Mouse (Mus musculus) lung, adult 18-20 months (tissue): ENCODE measurements around the gene Atp8a2.
"Not testable (repeated sequence)": the region's sequence is repeated elsewhere in the genome, so short reads cannot be mapped to it uniquely, and the experiment has no call there.

ENCODE experiments used
- DNase-seq, 2 experiments: peaks; one replicate each; pipeline ENCODE4 v3.0.0; 2022; ENCODE audit warnings: mixed read lengths in 2 of 2

Gene Atp8a2

DNA sequence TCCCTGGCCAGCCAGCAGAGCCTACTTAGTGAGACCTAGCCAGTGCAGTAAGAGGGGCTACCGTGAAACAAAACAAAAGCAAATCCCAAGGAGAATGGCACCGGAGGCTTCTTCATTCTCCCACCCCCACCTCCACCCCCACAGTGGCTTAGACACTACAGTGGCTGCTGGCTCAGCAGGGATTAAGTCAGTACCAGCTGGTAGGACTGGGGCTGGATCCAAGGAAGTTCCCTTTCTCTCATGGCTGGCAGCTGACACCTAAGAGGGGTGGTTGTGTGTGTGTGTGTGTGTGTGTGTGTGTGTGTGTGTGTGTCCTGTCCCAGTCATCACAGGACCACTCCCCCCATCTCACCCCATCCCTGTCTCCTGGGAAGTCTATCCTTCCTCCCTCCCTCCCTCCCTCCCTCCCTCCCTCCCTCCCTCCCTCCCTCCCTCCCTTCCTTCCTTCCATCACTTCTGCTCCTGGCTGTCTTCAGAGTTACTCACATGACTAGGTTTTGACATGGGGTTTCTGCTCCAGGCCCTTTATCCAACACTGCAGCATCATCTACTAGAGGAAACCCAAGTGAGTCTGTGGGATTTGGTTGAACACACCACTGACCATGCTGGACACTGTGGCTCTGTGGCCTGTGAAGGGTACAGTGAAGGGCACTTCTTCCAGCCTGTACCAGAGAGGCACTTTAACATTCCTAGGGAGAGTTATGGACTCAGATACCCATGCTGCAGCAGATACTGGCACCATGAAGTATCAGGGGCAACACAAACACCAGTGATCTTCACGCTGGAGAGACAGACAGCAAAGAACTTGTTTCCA lies 358.3 kb downstream of the Atp8a2 start:
- not testable (repeated sequence) for DNase-seq

DNA sequence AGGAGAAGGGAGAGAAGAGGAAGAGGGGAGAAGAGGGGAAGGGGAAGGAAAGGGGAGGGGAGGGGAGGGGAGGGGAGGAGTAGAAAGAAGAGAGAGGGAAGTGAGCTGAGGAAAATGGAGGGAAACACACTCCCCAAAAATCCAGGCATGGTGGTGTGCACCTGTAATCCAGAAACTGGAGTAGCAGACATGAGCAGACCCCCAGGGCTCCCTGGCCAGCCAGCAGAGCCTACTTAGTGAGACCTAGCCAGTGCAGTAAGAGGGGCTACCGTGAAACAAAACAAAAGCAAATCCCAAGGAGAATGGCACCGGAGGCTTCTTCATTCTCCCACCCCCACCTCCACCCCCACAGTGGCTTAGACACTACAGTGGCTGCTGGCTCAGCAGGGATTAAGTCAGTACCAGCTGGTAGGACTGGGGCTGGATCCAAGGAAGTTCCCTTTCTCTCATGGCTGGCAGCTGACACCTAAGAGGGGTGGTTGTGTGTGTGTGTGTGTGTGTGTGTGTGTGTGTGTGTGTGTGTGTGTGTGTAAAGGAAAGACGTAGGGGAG lies 359.2 kb downstream of the Atp8a2 start:
- DNase-seq, result not testable (repeated sequence)

DNA sequence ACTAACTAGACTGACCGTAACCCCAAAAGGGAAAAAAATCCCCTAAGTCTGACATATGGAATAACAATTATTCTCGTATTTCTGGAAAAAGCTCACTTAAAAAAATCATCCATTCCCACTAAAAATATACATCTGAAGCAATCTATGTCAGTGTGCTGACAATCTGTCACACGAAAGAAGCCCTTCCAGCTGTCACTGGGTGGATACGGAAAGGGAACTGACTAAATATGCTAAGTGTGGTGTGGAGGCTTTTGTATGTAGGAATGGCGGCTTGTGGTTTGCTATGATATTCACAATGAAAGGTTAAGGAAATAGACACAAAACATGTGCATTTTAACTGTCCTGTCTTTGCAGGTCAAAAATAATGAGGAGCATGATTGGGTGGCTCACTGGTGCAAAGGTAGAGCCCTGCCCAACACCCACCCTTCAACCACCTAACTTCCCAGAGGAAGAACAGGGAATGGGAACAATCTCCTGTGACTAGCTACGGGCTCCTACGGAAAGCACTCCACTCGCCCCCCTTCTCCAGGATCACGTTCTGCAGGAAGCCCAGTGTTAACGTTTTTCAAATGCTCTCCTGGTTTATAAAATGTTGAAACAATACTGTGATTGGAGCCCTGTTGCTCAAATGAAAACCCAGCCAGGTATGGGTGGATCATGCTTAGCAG lies 360.0 kb downstream of the Atp8a2 start:
- no peak for DNase-seq

DNA sequence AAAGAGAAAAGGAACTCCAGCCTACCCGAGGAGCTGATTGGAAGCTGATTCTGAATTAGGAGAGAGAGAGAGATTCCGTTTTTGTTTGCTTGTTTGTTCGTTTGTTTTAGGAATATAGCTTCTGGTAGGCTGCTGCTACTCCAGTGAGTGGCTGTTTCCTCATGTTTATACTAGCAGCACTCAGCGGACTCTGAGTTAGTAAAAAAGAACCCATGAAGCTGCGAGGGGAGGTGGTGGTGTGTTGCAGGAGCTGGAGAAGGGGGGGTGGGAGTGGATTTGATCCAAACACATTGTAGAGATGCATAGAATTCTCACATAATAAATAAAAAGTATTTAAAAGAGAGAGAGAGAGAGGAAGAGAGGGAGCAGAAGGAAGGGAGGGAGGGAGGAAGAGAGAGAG lies 367.4 kb downstream of the Atp8a2 start:
- DNase-seq, result no peak

DNA sequence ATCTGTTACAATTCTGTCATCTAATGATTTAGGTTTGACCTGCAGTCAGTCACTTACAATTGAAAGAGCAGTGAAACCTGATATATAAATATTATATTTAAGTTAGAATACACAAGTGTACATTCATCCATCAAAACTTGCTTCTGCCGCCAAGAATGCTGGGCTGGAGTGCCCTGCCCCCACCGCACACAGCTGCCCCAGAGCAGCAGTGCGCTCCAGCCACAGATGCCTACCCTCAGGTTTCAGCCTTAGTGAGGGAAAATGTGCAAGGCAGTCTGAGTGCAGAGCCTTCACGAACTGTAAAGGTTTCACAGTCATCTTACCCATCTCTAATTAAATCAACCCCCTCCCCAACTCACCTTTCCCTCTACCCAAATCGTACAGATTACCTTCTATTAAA lies 369.6 kb downstream of the Atp8a2 start:
- DNase-seq, result no peak

DNA sequence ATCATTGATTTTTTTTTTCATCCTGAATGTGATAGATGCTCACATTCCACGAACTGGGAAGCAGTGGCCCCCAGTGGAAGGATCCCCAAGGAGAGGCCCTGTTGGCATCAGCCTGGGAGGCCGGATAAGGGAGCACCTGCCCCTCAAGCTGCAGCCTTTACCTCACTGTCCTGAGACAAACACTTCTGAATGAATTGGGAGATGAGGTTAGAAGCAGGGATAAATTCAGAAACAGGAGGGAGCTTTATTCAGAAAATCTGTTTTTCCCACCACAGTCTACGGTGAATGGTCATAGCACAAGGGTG lies 376.9 kb downstream of the Atp8a2 start:
- no peak for DNase-seq

DNA sequence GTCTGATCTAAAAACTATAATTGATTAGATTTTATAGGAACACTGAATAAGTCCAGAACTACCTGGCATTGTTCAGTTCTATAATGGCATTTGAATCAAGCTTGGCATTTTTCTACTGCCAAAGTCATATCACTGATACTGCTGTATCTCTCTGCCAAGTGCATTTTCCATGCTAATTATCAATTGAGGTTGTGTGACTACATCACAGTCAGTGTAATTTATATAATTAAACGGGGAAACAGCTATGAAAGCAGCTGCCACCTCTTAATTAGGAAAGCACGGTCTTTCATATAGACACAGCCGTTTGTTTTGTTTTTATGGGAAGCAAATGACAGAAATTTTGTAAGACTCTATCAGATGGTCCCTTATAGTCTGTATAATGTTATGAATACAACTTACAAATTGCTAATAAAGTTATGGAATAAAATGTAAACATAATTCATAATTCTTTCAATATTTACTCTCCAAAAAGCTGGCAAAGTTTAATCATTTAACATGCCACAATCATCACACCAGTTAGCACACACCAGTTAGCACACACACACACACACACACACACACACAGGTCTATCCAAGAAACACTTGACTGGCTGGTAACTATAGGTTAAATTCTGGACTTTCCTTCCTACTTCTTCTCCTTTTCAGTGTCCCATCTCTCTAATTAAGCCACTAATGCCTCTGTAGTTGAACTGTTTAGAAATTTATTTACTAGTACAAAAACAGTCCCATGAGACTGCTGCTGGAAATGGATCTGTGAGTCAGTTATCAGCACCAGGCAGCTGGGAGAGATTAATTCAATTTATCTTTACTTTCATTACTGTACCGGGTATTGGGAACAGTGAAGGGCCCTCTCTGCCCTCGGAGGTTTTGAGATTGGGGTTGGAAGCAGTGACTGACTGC lies 377.5 kb downstream of the Atp8a2 start:
- no peak for DNase-seq

DNA sequence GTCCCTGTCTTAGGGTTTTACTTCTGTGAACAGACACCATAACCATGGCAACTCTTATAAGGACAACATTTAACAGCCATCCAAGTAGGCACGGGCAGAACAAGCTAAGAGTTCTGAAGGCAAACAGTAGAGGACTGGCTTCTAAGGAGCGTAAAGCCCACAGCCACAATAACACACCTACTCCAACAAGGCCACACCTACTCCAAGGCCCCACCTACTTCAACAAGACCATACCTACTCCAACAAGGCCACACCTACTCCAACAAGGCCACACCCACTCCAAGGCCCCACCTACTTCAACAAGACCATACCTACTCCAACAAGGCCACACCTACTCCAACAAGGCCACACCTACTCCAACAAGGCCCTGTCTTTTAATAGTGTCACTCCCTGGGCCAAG lies 386.7 kb downstream of the Atp8a2 start:
- not testable (repeated sequence) for DNase-seq

DNA sequence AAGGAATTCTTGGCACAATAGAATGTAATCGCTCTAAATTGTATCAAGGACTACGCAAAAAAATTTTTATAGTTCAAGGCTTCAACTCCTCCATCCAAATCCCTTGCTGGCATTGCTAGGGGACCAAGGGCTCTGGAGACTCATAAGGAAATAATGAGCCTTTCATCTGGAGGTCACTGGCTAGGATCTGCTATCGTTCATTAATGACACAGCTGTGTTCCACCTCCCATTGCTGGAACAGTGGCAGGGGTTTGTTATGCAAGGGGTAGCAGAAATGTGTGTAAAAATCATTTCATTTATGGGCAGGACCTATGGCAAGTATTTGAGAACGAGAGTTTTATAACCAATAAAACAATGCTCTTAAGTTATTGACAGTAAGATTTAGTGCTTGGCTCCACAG lies 387.2 kb downstream of the Atp8a2 start:
- DNase-seq, result no peak

DNA sequence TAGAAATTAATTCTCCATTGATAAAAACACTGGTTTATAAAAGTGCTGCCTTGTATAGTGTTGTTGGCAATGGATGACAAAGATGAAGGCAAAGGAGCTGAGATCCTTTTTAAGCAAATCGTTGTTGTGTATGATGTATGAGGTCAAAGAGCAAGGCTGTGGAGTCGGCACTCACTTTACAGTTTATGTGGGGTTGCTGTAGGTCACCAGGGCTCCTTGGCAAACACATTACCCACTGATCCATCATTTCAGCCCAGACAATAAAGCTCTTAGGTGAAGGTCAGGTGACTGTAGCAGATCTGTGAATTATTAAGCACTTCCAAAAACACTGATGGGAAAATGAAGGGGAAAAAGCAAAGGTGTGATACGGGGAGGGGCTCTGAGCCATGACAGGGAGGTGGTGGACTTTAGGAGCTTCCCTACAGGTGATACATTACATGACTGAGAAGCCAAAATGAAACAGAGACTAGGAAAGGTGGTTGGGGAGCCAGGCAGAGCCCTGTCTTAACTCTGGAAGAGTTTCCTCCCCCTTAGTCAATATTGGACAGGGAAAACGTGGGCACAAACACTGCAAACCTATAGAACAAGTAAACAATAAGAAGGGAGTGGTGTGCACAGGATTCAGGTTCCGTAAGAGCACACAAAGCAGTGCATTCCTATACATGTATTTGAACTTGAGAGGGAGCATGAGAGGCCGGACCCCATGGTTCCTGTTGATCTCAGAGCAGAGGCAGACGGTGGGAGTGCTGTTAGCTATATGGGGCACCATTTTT lies 389.3 kb downstream of the Atp8a2 start:
- no peak for DNase-seq

DNA sequence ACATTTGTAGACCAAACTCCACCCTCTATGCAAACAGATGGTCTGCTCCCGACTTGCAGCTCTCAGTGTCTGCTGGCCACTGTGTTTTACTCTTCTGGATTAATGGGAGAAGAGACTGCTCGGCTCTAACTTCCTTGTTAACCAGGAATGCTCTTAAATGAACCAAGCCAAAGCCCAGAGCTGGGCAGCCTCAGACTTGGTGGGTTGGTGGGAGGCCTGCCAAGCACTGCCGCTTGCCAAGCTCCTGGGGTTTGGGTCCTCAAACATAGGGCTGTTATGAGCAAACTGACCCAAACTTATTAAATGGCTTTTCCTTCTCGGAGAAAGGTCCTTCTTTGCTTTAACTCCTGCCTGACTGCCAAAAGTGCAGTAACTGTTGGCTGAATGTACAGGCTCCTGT lies 390.1 kb downstream of the Atp8a2 start:
- no peak for DNase-seq

DNA sequence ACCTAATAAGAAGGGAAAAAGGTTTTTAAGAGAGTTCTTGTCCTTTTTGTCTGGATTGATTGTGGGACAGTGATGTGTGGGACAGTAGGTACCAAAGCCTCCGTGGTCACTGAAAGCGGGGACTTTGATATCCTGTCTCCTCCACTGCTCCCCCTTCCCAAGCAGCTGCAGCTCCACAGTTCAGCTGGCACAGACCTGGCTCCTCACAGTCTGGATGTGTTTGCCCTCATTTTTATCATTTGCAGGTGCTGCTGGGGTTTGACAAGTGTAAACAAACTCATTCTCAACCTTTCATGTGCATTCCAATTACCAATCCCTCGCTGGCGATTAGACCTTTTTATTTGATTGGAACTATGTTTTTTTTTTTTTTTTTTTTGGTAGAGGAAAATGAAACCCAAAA lies 390.8 kb downstream of the Atp8a2 start:
- DNase-seq, result no peak

DNA sequence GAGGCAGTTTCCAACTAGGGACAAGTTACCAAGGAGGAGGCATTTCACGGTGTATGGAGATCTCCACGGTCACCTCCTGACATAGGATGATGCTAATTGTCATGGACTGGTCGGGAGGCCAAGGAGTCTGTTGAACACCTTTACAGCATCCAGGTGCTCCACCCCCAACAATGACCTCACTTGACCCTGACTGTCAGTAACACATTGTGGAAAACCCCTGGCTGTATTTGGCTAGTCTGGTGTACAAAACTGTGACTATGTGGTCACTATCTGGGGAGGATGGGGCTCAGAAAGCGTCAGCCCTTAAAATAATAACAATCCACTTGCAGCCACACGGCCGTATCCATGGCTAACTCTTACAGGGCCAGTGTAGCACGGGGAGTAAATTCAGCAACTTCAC lies 391.3 kb downstream of the Atp8a2 start:
- no peak for DNase-seq

DNA sequence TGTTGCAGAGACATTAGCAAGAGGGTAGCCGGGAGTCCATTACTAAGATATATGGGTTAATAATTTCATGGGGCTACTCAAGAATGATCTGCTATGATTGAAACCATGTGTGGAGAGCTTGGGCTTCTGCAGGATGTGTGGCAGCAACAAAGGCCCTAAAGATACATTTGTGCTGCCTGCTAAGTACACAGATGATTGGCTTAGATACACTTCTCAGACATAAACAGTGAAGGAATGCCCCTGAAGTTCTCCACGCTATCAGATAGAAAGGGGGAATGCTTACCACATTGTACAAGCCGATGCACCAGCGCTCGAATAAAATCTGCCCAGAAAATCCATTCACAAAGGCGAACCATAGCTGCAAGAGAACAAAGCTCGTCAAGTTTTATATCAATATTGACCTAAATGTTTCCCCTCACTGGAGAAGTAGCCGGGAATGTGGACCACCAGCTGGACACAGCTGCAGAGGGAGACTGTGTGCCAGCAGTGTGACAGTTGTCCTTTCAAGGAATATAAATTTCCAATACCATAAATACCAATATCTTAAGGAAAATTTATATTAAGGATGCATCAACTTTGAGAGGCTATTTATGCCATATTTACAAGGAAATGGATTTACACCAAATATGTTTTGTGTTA lies 394.9 kb downstream of the Atp8a2 start:
- DNase-seq, result no peak

DNA sequence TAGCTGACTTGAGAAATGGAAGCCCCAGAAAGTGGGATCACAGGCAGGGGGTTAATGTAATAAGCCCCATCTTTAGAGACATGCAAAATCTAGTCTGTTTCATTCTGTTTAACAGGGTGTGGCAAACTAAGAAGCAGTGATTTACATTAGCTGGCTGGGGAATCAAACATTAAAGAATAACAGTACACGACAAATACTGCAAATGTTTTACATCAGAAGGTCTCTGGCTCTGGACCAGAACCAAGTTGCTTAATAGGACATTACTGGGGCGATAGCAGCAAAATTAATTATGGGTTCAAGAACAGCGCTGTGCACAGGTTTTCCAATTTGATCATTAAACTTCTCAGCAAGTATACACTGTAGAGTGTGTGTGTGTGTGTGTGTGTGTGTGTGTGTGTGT lies 397.5 kb downstream of the Atp8a2 start:
- no peak for DNase-seq

DNA sequence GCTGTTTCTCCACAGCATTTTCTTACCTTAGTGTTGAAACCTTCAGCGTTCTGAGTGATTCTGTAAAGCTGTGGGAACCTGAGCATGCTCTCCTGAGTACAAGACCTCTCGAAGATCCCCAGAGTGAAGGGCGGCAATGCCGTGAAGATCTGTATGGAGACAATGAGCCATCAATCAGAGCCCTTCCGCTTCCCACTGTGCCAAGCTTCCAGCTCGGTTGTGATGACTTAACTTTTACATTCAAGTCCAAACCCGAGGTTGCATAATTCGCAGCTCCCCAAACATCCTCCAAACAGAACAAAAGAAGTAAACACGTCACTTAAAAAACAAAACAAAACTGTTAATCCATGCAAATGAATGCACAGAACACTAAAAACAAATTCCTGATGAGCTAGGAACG lies 403.1 kb downstream of the Atp8a2 start:
- no peak for DNase-seq

DNA sequence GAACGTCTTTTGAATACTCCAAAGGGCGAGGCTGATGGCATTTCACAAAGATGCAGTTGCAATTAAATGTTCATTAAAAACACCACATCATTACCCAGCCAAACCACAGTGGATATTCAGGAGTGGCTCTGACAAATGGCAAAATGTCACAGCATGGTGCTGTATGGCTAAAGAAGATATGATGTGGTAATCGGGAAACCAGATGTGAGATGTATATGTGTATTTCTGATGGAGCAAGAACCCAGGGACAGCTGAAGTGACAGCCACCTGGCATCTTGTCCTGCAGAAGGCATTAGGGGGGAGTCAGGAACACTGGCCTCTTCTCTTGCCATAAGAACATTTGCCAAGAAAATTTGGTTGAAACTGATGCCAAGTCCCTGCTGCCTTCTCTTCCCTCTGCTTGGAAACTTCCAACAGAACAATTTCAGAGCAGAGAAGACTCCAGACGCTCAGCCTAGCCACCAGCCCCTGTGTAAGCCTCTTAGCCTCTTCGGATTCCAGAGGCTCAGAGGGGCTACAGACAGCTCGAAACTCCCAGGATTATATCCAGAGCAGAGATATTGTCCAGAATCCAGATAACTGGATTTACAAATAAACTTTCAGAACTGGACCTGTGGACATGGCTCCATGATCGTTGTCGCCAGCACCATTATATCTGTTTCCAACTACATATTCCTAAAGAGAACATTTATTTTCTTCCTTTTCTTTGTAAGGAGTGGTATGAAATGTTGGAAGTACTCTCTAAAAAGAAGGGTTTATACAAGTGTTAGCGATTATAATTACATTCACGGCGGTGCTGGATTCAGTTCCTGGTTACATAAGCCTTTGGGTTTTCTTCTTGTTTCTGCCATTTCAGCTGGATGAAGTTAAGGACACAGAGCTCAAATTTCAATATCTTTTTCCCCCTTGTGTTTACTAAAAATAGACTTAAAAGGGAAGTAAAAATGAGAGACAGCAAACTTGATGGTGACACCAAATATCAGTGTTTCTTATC lies 413.3 kb downstream of the Atp8a2 start:
- DNase-seq, result no peak

DNA sequence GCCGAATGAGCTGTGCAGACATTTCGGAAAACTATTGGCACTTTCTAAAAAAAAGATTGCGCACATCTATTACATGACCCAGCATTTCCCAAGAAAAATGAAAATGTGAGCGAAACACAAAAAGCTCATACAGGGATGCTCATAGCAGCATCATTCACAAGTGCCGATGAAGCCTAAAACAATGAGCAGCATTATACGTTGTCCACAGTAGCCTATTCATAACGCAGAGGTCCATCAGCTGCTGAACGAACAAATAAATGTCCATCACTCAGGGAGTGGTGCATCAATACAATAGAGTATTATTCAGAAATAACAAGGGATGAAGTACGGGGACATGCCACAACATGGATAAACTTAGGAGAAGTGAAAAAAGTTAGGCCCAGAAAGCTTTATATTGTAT lies 416.6 kb downstream of the Atp8a2 start:
- DNase-seq, result no peak

DNA sequence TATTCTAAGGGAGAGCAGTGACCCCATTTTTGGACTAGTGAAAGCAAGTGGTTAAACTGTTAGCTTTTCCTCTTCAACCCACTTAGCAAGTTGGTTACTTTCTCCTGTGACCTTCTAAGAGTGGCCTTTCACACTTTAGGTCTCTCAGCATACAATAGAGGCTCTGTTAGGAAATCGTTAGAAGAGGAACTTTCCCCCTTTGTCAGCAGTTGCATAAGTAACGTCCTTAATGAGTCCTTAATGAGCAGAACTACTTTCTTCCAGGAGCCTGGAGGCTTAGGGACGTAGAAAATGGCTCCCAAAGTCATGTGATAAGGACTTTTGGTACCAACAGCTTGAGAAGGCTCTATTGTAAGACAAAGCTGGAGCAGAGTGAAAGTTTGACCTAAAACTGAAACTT lies 434.8 kb downstream of the Atp8a2 start:
- no peak for DNase-seq

DNA sequence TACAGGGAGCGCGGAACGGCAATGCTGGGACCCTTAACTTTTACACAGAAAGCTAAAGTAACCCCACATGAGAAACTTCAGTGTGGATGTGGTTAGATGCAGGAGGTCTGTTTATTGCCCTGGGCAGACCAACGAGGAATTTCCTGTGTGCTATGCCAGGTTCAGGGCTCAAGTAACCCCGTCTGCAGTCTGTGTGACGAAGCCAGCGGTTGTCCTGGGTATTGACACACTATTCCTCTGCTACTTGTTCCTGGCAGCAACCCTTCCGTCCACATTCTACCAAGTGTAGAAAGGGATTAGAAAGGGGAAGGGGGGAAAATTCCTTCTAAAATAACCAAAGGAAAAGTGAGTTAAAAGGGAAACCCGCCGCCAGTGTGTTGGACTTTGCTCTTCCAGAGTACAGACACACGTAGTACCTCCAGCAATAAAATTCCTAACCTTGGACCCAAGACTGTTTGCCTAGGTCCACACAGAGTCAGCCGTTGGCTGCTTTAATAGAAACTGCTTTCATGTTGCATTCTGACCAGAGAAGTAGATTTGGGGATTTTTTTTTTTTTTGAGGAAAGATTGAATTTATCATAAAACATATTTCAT lies 437.0 kb downstream of the Atp8a2 start:
- no peak for DNase-seq
